Mouse (Mus musculus): ENCODE measurements around the gene Ephb1. TPM values are rescaled to one million over a fixed set of nuclear protein-coding genes. Genes with fewer than 3 reads are reported as not detected.

The Ephb1 gene
- polyA plus RNA-seq, 1 experiment from 2014 or later, result 18.8 TPM

- no peaks in the 10 kb centered on the region for H3K27me3 ChIP-seq (ENCODE audit: control insufficient read depth, insufficient read depth, low read length)
- DNase-seq (ENCODE audit: low spot score, missing footprints), result peak; percentile 47
- no peak overlapping the region for H3K9ac ChIP-seq (ENCODE audit: low read length)
- no peaks in the 10 kb centered on the region for H3K36me3 ChIP-seq (ENCODE audit: control insufficient read depth, insufficient read depth, low read length)
- H3K4me3 ChIP-seq (ENCODE audit: low read depth, low read length), result no peak overlapping the region
- peaks cover 7% of the 10 kb centered on the region for H3K4me1 ChIP-seq (ENCODE audit: control insufficient read depth, insufficient read depth, low read length)
- H3K9me3 ChIP-seq (ENCODE audit: control insufficient read depth, low read length), result no peaks in the 10 kb centered on the region
- no peak overlapping the region for H3K27ac ChIP-seq (ENCODE audit: low read depth, low read length)
- WGBS, result 94% methylated on average over 10 of the region's 10 CpGs
- no peak for ATAC-seq (ENCODE audit: low FRiP score)
- no peak overlapping the region for H3K4me2 ChIP-seq
Observed at GRCm38 (mm10) chr9:102002186-102002585, 352.3 kb downstream of the Ephb1 start.

GRCm38 (mm10) chr9:102001633-102002165 lies 352.8 kb downstream of the Ephb1 start:
- Histone ChIP-seq H3K4me3 (ENCODE audit: low read depth, low read length) (no peak overlapping the region), H3K27me3 (ENCODE audit: control insufficient read depth, insufficient read depth, low read length) (no peaks in the 10 kb centered on the region), H3K4me2 (no peak overlapping the region), H3K27ac (ENCODE audit: low read depth, low read length) (no peak overlapping the region), H3K4me1 (ENCODE audit: control insufficient read depth, insufficient read depth, low read length) (peaks cover 7% of the 10 kb centered on the region), H3K36me3 (ENCODE audit: control insufficient read depth, insufficient read depth, low read length) (no peaks in the 10 kb centered on the region), H3K9me3 (ENCODE audit: control insufficient read depth, low read length) (no peaks in the 10 kb centered on the region), H3K9ac (ENCODE audit: low read length) (no peak overlapping the region)
- ATAC-seq (ENCODE audit: low FRiP score) (no peak), DNase-seq (ENCODE audit: low spot score, missing footprints) (peak; percentile 10)
- 93% methylated on average over 11 of the region's 11 CpGs for WGBS

GRCm38 (mm10) chr9:101999690-102000089 lies 354.8 kb downstream of the Ephb1 start:
- WGBS, result 86% methylated on average over 4 of the region's 4 CpGs

GRCm38 (mm10) chr9:101996771-101997500 lies 357.6 kb downstream of the Ephb1 start:
- WGBS, result 77% methylated on average over 16 of the region's 16 CpGs
- no peaks in the 10 kb centered on the region for H3K4me1 ChIP-seq (ENCODE audit: control insufficient read depth, insufficient read depth, low read length)
- H3K9me3 ChIP-seq (ENCODE audit: control insufficient read depth, low read length), result no peaks in the 10 kb centered on the region
- DNase-seq (ENCODE audit: low spot score, missing footprints) (no peak), ATAC-seq (ENCODE audit: low FRiP score) (no peak)
- no peaks in the 10 kb centered on the region for H3K36me3 ChIP-seq (ENCODE audit: control insufficient read depth, insufficient read depth, low read length)
- no peak overlapping the region for H3K9ac ChIP-seq (ENCODE audit: low read length)
- no peak overlapping the region for H3K4me3 ChIP-seq (ENCODE audit: low read depth, low read length)
- no peaks in the 10 kb centered on the region for H3K27me3 ChIP-seq (ENCODE audit: control insufficient read depth, insufficient read depth, low read length)
- H3K4me2 ChIP-seq, result no peak overlapping the region
- H3K27ac ChIP-seq (ENCODE audit: low read depth, low read length), result no peak overlapping the region

More at GRCm38 (mm10) chr9:101999690-102000089, 354.8 kb downstream of the Ephb1 start:
- H3K9ac ChIP-seq (ENCODE audit: low read length), result no peak overlapping the region
- DNase-seq (ENCODE audit: low spot score, missing footprints), result peak; percentile 62
- H3K36me3 ChIP-seq (ENCODE audit: control insufficient read depth, insufficient read depth, low read length), result no peaks in the 10 kb centered on the region
- no peak overlapping the region for H3K4me2 ChIP-seq
- H3K4me3 ChIP-seq (ENCODE audit: low read depth, low read length), result no peak overlapping the region
- no peaks in the 10 kb centered on the region for H3K27me3 ChIP-seq (ENCODE audit: control insufficient read depth, insufficient read depth, low read length)
- H3K27ac ChIP-seq (ENCODE audit: low read depth, low read length), result no peak overlapping the region
- H3K9me3 ChIP-seq (ENCODE audit: control insufficient read depth, low read length), result no peaks in the 10 kb centered on the region
- peaks cover 7% of the 10 kb centered on the region for H3K4me1 ChIP-seq (ENCODE audit: control insufficient read depth, insufficient read depth, low read length)
- ATAC-seq (ENCODE audit: low FRiP score), result no peak

GRCm38 (mm10) chr9:101996183-101996582 lies 358.3 kb downstream of the Ephb1 start:
- H3K27me3 ChIP-seq (ENCODE audit: control insufficient read depth, insufficient read depth, low read length), result no peaks in the 10 kb centered on the region
- H3K9ac ChIP-seq (ENCODE audit: low read length), result no peak overlapping the region
- no peak overlapping the region for H3K27ac ChIP-seq (ENCODE audit: low read depth, low read length)
- H3K4me1 ChIP-seq (ENCODE audit: control insufficient read depth, insufficient read depth, low read length), result no peaks in the 10 kb centered on the region
- H3K9me3 ChIP-seq (ENCODE audit: control insufficient read depth, low read length), result no peaks in the 10 kb centered on the region
- ATAC-seq (ENCODE audit: low FRiP score) (no peak), DNase-seq (ENCODE audit: low spot score, missing footprints) (no peak)
- H3K4me3 ChIP-seq (ENCODE audit: low read depth, low read length), result no peak overlapping the region
- H3K36me3 ChIP-seq (ENCODE audit: control insufficient read depth, insufficient read depth, low read length), result no peaks in the 10 kb centered on the region
- H3K4me2 ChIP-seq, result no peak overlapping the region
- WGBS, result 80% methylated on average over 7 of the region's 7 CpGs

GRCm38 (mm10) chr9:101995423-101996156 lies 358.9 kb downstream of the Ephb1 start:
- no peaks in the 10 kb centered on the region for H3K9me3 ChIP-seq (ENCODE audit: control insufficient read depth, low read length)
- no peaks in the 10 kb centered on the region for H3K36me3 ChIP-seq (ENCODE audit: control insufficient read depth, insufficient read depth, low read length)
- H3K4me1 ChIP-seq (ENCODE audit: control insufficient read depth, insufficient read depth, low read length), result no peaks in the 10 kb centered on the region
- DNase-seq (ENCODE audit: low spot score, missing footprints) (peak; percentile 45), ATAC-seq (ENCODE audit: low FRiP score) (no peak)
- H3K9ac ChIP-seq (ENCODE audit: low read length), result no peak overlapping the region
- H3K27me3 ChIP-seq (ENCODE audit: control insufficient read depth, insufficient read depth, low read length), result no peaks in the 10 kb centered on the region
- H3K4me2 ChIP-seq, result no peak overlapping the region
- H3K4me3 ChIP-seq (ENCODE audit: low read depth, low read length), result no peak overlapping the region
- WGBS, result 80% methylated on average over 10 of the region's 10 CpGs
- no peak overlapping the region for H3K27ac ChIP-seq (ENCODE audit: low read depth, low read length)

GRCm38 (mm10) chr9:101994086-101994485 lies 360.4 kb downstream of the Ephb1 start:
- 89% methylated on average over 2 of the region's 2 CpGs for WGBS
- no peak overlapping the region for H3K4me3 ChIP-seq (ENCODE audit: low read depth, low read length)
- ATAC-seq (ENCODE audit: low FRiP score), result no peak
- H3K4me1 ChIP-seq (ENCODE audit: control insufficient read depth, insufficient read depth, low read length), result no peaks in the 10 kb centered on the region
- H3K9me3 ChIP-seq (ENCODE audit: control insufficient read depth, low read length), result no peaks in the 10 kb centered on the region
- no peak overlapping the region for H3K27ac ChIP-seq (ENCODE audit: low read depth, low read length)
- no peaks in the 10 kb centered on the region for H3K27me3 ChIP-seq (ENCODE audit: control insufficient read depth, insufficient read depth, low read length)
- no peaks in the 10 kb centered on the region for H3K36me3 ChIP-seq (ENCODE audit: control insufficient read depth, insufficient read depth, low read length)
- H3K9ac ChIP-seq (ENCODE audit: low read length), result no peak overlapping the region
- no peak overlapping the region for H3K4me2 ChIP-seq
- peak; percentile 61 for DNase-seq (ENCODE audit: low spot score, missing footprints)

GRCm38 (mm10) chr9:101990836-101991235 lies 363.7 kb downstream of the Ephb1 start:
- Histone ChIP-seq H3K9me3 (ENCODE audit: control insufficient read depth, low read length) (no peaks in the 10 kb centered on the region), H3K9ac (ENCODE audit: low read length) (no peak overlapping the region), H3K36me3 (ENCODE audit: control insufficient read depth, insufficient read depth, low read length) (no peaks in the 10 kb centered on the region), H3K27ac (ENCODE audit: low read depth, low read length) (no peak overlapping the region), H3K4me1 (ENCODE audit: control insufficient read depth, insufficient read depth, low read length) (no peaks in the 10 kb centered on the region), H3K27me3 (ENCODE audit: control insufficient read depth, insufficient read depth, low read length) (no peaks in the 10 kb centered on the region), H3K4me3 (ENCODE audit: low read depth, low read length) (no peak overlapping the region), H3K4me2 (no peak overlapping the region)
- ATAC-seq (ENCODE audit: low FRiP score), result no peak
- DNase-seq (ENCODE audit: low spot score, missing footprints), result no peak
- WGBS, result 87% methylated on average over 12 of the region's 12 CpGs

- no peak overlapping the region for H3K4me2 ChIP-seq
- ATAC-seq (ENCODE audit: low FRiP score), result no peak
- H3K4me1 ChIP-seq (ENCODE audit: control insufficient read depth, insufficient read depth, low read length), result no peaks in the 10 kb centered on the region
- H3K27ac ChIP-seq (ENCODE audit: low read depth, low read length), result no peak overlapping the region
- 94% methylated on average over 6 of the region's 6 CpGs for WGBS
- no peaks in the 10 kb centered on the region for H3K27me3 ChIP-seq (ENCODE audit: control insufficient read depth, insufficient read depth, low read length)
- H3K4me3 ChIP-seq (ENCODE audit: low read depth, low read length), result no peak overlapping the region
- no peak for DNase-seq (ENCODE audit: low spot score, missing footprints)
- no peaks in the 10 kb centered on the region for H3K9me3 ChIP-seq (ENCODE audit: control insufficient read depth, low read length)
- H3K9ac ChIP-seq (ENCODE audit: low read length), result no peak overlapping the region
- H3K36me3 ChIP-seq (ENCODE audit: control insufficient read depth, insufficient read depth, low read length), result no peaks in the 10 kb centered on the region
Observed at GRCm38 (mm10) chr9:101990032-101990431, 364.5 kb downstream of the Ephb1 start.
